18 mouse cellular contexts compared by ENCODE assay signal in the genomic region with DNA sequence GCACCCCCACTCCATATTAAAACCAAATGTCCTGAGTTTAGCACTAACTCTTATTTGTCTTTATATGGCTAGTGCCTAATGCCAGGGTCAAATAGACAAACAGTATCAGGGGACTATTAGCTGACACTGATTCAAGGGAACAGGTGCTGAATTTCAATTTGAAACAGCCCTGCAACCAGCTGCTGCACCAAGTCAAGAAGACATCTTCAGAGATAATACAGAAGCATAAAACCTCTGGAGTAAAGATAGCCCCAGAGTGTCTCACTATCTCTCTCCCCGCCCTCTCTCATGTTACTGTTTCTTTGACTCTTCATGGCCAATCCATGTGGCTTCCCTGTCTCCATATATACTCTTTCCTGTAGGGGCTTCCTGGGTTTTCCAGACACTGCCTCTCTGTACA.
"Had no signal": no experiment of that assay in that cellular context is flagged by ENCODE, and none has a peak within 500 bp of the region (broad histone marks: within the 10 kb centered on the region; RNA-seq: fewer than 3 reads in every experiment).

No protein-coding gene starts in this region.

- H3K4me1 ChIP-seq: midbrain, embryonic 13.5 days; midbrain, embryonic 15.5 days; neural tube, embryonic 13.5 days; neural tube, embryonic 15.5 days had no signal

- H3K27me3 ChIP-seq: liver, embryonic 12.5 days; midbrain, embryonic 13.5 days; midbrain, embryonic 15.5 days; neural tube, embryonic 13.5 days; neural tube, embryonic 15.5 days had no signal

- H3K27ac ChIP-seq: liver, embryonic 12.5 days; liver, embryonic 14.5 days; midbrain, embryonic 13.5 days; midbrain, embryonic 15.5 days; neural tube, embryonic 13.5 days; neural tube, embryonic 15.5 days had no signal

- DNase-seq: lung, adult 18-20 months; lung, embryonic 14.5 days; lung, postnatal 10 days; lung, postnatal 4 days; retina, postnatal 1 day; right cerebral cortex, adult 18-20 months; right cerebral cortex, postnatal 25 days; right cerebral cortex, postnatal 4 days; thymus, adult 18-20 months; thymus, postnatal 25 days; thymus, postnatal 4 days had no signal

- ATAC-seq: liver, embryonic 12.5 days; midbrain, embryonic 13.5 days; midbrain, embryonic 15.5 days had no signal

- H3K9ac ChIP-seq: liver, embryonic 12.5 days; liver, embryonic 14.5 days; lung, embryonic 14.5 days; midbrain, embryonic 13.5 days; midbrain, embryonic 15.5 days; neural tube, embryonic 13.5 days; neural tube, embryonic 15.5 days had no signal

- H3K9me3 ChIP-seq: liver, embryonic 12.5 days; midbrain, embryonic 13.5 days; midbrain, embryonic 15.5 days; neural tube, embryonic 13.5 days; neural tube, embryonic 15.5 days had no signal

- H3K4me3 ChIP-seq: liver, embryonic 12.5 days; midbrain, embryonic 13.5 days; midbrain, embryonic 15.5 days; neural tube, embryonic 13.5 days; neural tube, embryonic 15.5 days had no signal

- H3K4me2 ChIP-seq: liver, embryonic 12.5 days; lung, embryonic 14.5 days; midbrain, embryonic 11.5 days; midbrain, embryonic 13.5 days; midbrain, embryonic 15.5 days; neural tube, embryonic 13.5 days; neural tube, embryonic 15.5 days had no signal
